Mouse (Mus musculus) frontal cortex, adult (tissue): ENCODE measurements around the gene Olfr1495.
"Not testable (repeated sequence)": the region's sequence is repeated elsewhere in the genome, so short reads cannot be mapped to it uniquely, and the experiment has no call there.

Source experiments
- ATAC-seq: cut with Nextera tagmentation; 2 replicates; pipeline ENCODE4 v1.9.2; 2017; ENCODE audit warnings: mild to moderate bottlenecking, moderate library complexity, mixed read lengths; ENCODE audit not compliant: low TSS enrichment

The Olfr1495 gene

GRCm38 (mm10) chr19:13764306-13764705, at the start of gene Olfr1495:
Gene Olfr1495 (plus strand): TSS chr19:13764606.
- ATAC-seq: no peak

- no peak for ATAC-seq
These were observed 41.4 kb upstream of the Olfr1495 start, which contains the start of gene Olfr1493-ps1 for GRCm38 (mm10) chr19:13722978-13723377. Gene Olfr1493-ps1 (plus strand): TSS chr19:13723278.

- no peak for ATAC-seq
These were observed 25.0 kb upstream of the Olfr1495 start, which contains the start of gene Olfr1494 for GRCm38 (mm10) chr19:13739428-13739827. Gene Olfr1494 (plus strand): TSS chr19:13739728.

- no peak for ATAC-seq
These were observed 15.0 kb upstream of the Olfr1495 start for GRCm38 (mm10) chr19:13749366-13749765.

GRCm38 (mm10) chr19:13768565-13769276, 4.3 kb downstream of the Olfr1495 start:
- ATAC-seq: no peak

- no peak for ATAC-seq
These were observed 13.2 kb downstream of the Olfr1495 start, which contains the start of gene Olfr1496 for GRCm38 (mm10) chr19:13777578-13777977. Gene Olfr1496 (plus strand): TSS chr19:13777878.

GRCm38 (mm10) chr19:13798102-13798501, 33.7 kb downstream of the Olfr1495 start, which contains the start of gene Olfr1497:
Gene Olfr1497 (minus strand): TSS chr19:13798202.
- ATAC-seq: no peak

- not testable (repeated sequence) for ATAC-seq
These were observed 41.1 kb downstream of the Olfr1495 start for GRCm38 (mm10) chr19:13805486-13805885.

GRCm38 (mm10) chr19:13812823-13813222, 48.4 kb downstream of the Olfr1495 start:
- no peak for ATAC-seq

GRCm38 (mm10) chr19:13818827-13819226, 54.4 kb downstream of the Olfr1495 start:
- ATAC-seq: peak; percentile 91

- no peak for ATAC-seq
These were observed 54.9 kb downstream of the Olfr1495 start, which contains the start of gene Olfr1499 for GRCm38 (mm10) chr19:13819347-13819746. Gene Olfr1499 (minus strand): TSS chr19:13819447.
